Mouse (Mus musculus): ENCODE measurements around the gene Pigu. TPM values are rescaled to one million over a fixed set of nuclear protein-coding genes. Genes with fewer than 3 reads are reported as not detected.

Gene Pigu
- 47.7 and 52.8 TPM in 2 replicates for polyA plus RNA-seq (2015; fragmentation: Nextera tagmentation; extraction: Ambion mirVana)

DNA sequence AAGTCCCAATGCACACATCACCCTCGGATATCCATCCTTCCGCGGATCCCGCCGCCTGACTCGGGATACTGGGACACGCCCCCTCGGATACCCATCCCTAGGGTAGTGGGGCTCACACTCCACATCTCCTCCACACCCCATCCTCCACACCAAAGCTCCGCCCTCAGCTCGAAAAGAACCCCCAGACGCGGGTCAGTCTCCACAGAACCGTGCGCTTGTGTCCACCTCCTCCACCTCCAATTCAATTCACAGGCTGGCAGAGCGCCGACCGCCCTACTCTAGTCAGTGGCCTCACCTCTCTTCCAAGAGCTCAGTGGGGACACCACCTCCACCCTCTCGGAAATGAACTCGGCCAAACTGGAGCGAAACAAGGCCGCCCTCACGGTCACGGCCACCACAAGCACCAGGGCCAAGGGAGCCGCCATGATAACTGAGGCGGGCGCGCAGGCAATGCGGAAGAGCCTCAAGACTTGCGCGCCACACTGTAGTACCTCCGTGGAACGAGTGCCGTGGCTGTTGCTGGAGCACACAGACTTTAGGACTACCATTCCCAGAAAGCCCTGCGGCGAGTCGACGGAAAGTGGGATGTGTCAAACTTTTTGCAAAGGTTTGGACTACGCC, at the start of gene Pigu:
TSS of gene Pigu (minus strand) at position 460 of the 621 bp plus-strand sequence.
- Histone ChIP-seq H3K9ac (replicated peaks) (peak within 1 kb of the TSS; percentile 78), H3K4me2 (replicated peaks) (peak within 1 kb of the TSS; percentile 73), H3K36me3 (no peaks in the 10 kb centered on the region), H3K4me1 (peaks cover 18% of the 10 kb centered on the region), H3K9me3 (no peaks in the 10 kb centered on the region), H3K27ac (replicated peaks) (peak within 1 kb of the TSS; percentile 79), H3K4me3 (peak within 1 kb of the TSS; percentile 86), H3K27me3 (no peaks in the 10 kb centered on the region)
- under 1% methylated on average over 38 of the region's 38 CpGs for WGBS
- peak; percentile 99 for ATAC-seq (replicated peaks)

DNA sequence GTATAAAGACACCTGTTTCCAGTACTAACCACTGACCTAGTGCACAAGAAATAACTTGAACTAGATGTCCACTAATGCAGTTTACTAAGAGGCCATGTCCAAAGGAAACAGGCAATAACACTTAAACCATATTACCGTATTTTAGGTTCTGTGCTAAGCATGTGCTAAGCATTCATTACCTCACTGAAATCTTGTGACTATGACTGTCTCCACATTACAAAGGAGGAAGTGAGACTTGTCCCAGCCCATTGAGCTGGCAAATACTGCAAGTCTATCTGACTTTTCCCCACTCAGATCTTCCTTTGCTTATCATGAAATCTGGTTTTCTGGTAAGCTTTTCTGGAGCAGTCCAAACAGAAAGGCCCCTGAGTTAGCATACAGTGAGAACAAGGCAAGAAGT, 47.4 kb upstream of the Pigu start:
- H3K4me2 ChIP-seq (replicated peaks) = no peak overlapping the region
- H3K9me3 ChIP-seq = no peaks in the 10 kb centered on the region
- H3K4me3 ChIP-seq = no peak overlapping the region
- H3K4me1 ChIP-seq = no peaks in the 10 kb centered on the region
- H3K36me3 ChIP-seq = peaks cover 64% of the 10 kb centered on the region
- no peak overlapping the region for H3K9ac ChIP-seq (replicated peaks)
- no peaks in the 10 kb centered on the region for H3K27me3 ChIP-seq
- 98% methylated on average over 1 of the region's 1 CpGs for WGBS
- no peak for ATAC-seq (replicated peaks)
- no peak overlapping the region for H3K27ac ChIP-seq (replicated peaks)

GRCm38 (mm10) chr2:155401926-155402325, 44.7 kb upstream of the Pigu start:
- Histone ChIP-seq H3K27ac (replicated peaks) (no peak overlapping the region), H3K9me3 (no peaks in the 10 kb centered on the region), H3K4me2 (replicated peaks) (no peak overlapping the region), H3K27me3 (no peaks in the 10 kb centered on the region), H3K4me3 (no peak overlapping the region), H3K36me3 (peaks cover 63% of the 10 kb centered on the region), H3K4me1 (no peaks in the 10 kb centered on the region), H3K9ac (replicated peaks) (no peak overlapping the region)
- 94% methylated on average over 4 of the region's 4 CpGs for WGBS
- no peak for ATAC-seq (replicated peaks)

DNA sequence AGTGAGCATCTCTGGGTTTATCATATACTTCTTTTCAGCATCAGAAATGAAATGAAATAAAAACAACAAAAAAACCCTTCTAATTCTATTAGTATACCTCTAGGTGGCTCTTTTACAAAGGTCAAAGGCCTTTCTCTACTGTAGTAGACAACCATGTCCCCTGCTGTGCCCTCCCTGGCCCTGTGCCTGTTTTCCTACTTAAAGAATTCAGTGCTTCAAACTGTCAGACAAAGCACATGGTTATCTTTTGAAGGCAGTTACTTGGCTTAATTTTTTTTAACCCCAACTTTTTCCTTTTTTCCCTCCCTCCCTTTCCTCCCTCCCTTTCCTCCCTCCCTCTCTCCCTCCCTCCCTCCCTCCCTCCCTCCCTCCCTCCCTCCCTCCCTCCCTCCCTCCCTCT, 43.0 kb upstream of the Pigu start:
- H3K4me1 ChIP-seq = no peaks in the 10 kb centered on the region
- H3K4me3 ChIP-seq = no peak overlapping the region
- H3K9ac ChIP-seq (replicated peaks) = no peak overlapping the region
- no peak overlapping the region for H3K4me2 ChIP-seq (replicated peaks)
- H3K9me3 ChIP-seq = no peaks in the 10 kb centered on the region
- peaks cover 56% of the 10 kb centered on the region for H3K36me3 ChIP-seq
- ATAC-seq (replicated peaks) = no peak
- no peaks in the 10 kb centered on the region for H3K27me3 ChIP-seq
- no peak overlapping the region for H3K27ac ChIP-seq (replicated peaks)

DNA sequence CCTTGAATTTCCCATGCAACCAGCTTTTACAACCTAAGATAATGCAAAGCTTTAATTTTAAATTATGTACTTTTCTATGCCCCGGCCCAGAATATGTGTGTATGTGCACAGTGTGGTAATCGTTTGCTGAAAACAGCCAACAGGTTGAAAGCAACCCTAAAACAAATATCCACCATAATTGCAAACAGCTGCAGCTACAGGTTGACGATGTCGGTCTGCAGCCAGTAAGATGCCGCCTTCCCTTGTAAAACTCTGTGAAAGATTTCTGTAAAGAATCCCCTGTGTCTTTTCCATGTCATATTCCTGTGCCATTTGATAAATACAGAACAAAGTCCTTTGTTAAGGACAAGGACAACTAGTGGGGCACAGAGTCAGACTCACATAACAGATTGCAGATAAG, 37.4 kb upstream of the Pigu start:
- peaks cover 45% of the 10 kb centered on the region for H3K36me3 ChIP-seq
- no peak overlapping the region for H3K4me3 ChIP-seq
- H3K4me1 ChIP-seq = no peaks in the 10 kb centered on the region
- no peaks in the 10 kb centered on the region for H3K9me3 ChIP-seq
- no peak for ATAC-seq (replicated peaks)
- no peak overlapping the region for H3K9ac ChIP-seq (replicated peaks)
- WGBS = 87% methylated on average over 5 of the region's 5 CpGs
- H3K4me2 ChIP-seq (replicated peaks) = no peak overlapping the region
- no peaks in the 10 kb centered on the region for H3K27me3 ChIP-seq
- H3K27ac ChIP-seq (replicated peaks) = no peak overlapping the region

- ATAC-seq (replicated peaks) = no peak
- Histone ChIP-seq H3K4me2 (replicated peaks) (no peak overlapping the region), H3K9ac (replicated peaks) (no peak overlapping the region), H3K4me3 (no peak overlapping the region), H3K27ac (replicated peaks) (no peak overlapping the region), H3K27me3 (no peaks in the 10 kb centered on the region), H3K9me3 (no peaks in the 10 kb centered on the region), H3K36me3 (peaks cover 49% of the 10 kb centered on the region), H3K4me1 (peaks cover 32% of the 10 kb centered on the region)
- WGBS = 96% methylated on average over 2 of the region's 2 CpGs
Measured at GRCm38 (mm10) chr2:155388573-155388972, 31.3 kb upstream of the Pigu start.

- ATAC-seq (replicated peaks) = no peak
- Histone ChIP-seq H3K9ac (replicated peaks) (no peak overlapping the region), H3K36me3 (peaks cover 46% of the 10 kb centered on the region), H3K4me2 (replicated peaks) (no peak overlapping the region), H3K4me1 (peaks cover 44% of the 10 kb centered on the region), H3K27ac (replicated peaks) (no peak overlapping the region), H3K9me3 (no peaks in the 10 kb centered on the region), H3K27me3 (no peaks in the 10 kb centered on the region), H3K4me3 (no peak overlapping the region)
- WGBS = 61% methylated on average over 4 of the region's 4 CpGs
Measured at GRCm38 (mm10) chr2:155387052-155387451, 29.8 kb upstream of the Pigu start.

- H3K9ac ChIP-seq (replicated peaks) = 0 out of 2 replicates have a peak overlapping the region, but pooled peaks have one; percentile 23
- H3K4me2 ChIP-seq (replicated peaks) = peak overlapping the region; percentile 24
- H3K9me3 ChIP-seq = no peaks in the 10 kb centered on the region
- H3K36me3 ChIP-seq = peaks cover 46% of the 10 kb centered on the region
- H3K4me1 ChIP-seq = peaks cover 44% of the 10 kb centered on the region
- 10% methylated on average over 27 of the region's 27 CpGs for WGBS
- no peak overlapping the region for H3K4me3 ChIP-seq
- no peaks in the 10 kb centered on the region for H3K27me3 ChIP-seq
- no peak for ATAC-seq (replicated peaks)
- H3K27ac ChIP-seq (replicated peaks) = no peak overlapping the region
Measured at GRCm38 (mm10) chr2:155386534-155386899, 29.3 kb upstream of the Pigu start.

- WGBS = 50% methylated on average over 18 of the region's 18 CpGs
- H3K4me3 ChIP-seq = 0 out of 2 replicates have a peak overlapping the region, but pooled peaks have one; percentile 3
- H3K27me3 ChIP-seq = no peaks in the 10 kb centered on the region
- H3K36me3 ChIP-seq = peaks cover 43% of the 10 kb centered on the region
- peak overlapping the region; percentile 23; the same call in 1 of the 2 replicates for H3K9ac ChIP-seq (replicated peaks)
- peaks cover 46% of the 10 kb centered on the region for H3K4me1 ChIP-seq
- ATAC-seq (replicated peaks) = no peak
- H3K27ac ChIP-seq (replicated peaks) = no peak overlapping the region
- no peaks in the 10 kb centered on the region for H3K9me3 ChIP-seq
- peak overlapping the region; percentile 24 for H3K4me2 ChIP-seq (replicated peaks)
Measured at GRCm38 (mm10) chr2:155385731-155386533, 28.7 kb upstream of the Pigu start.

GRCm38 (mm10) chr2:155385090-155385489, 27.9 kb upstream of the Pigu start:
- Histone ChIP-seq H3K27ac (replicated peaks) (no peak overlapping the region), H3K9me3 (no peaks in the 10 kb centered on the region), H3K36me3 (peaks cover 40% of the 10 kb centered on the region), H3K4me3 (no peak overlapping the region), H3K4me1 (peaks cover 55% of the 10 kb centered on the region), H3K27me3 (no peaks in the 10 kb centered on the region), H3K9ac (replicated peaks) (no peak overlapping the region), H3K4me2 (replicated peaks) (no peak overlapping the region)
- WGBS = 26% methylated on average over 7 of the region's 7 CpGs
- ATAC-seq (replicated peaks) = no peak

DNA sequence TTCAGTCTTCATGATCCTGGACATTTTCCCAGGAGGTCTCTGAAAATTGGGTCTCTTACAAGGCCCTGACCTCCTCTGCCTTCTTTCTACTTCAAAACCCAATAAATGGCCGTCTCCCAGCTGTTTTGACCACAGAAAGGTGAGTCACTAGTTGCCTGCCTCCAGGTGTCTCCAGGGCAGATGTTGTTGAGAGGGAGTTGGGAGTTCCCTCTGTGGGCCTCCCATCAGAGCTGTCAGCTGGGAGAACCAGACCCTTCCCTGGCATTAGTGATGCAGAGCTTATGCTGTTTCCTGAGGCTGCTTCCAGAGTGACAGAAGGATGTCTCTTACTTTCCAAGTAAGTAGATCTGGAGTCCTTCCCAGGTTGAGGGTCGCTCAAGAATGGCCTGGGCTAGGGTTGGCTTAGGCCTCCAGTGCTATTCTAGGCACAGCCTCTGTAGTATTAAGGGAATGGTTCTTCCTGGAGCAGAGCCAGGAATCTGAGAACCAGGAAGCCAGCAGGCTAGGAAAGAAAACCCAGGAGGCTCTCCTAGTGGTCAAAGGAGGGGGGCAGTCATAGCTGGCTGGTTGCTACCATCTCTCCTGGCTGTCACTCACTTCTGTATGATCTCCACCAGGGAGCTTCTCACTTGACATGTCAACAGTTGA, 25.7 kb upstream of the Pigu start:
- H3K4me3 ChIP-seq = peak overlapping the region; percentile 93
- H3K4me1 ChIP-seq = peaks cover 56% of the 10 kb centered on the region
- H3K9me3 ChIP-seq = no peaks in the 10 kb centered on the region
- ATAC-seq (replicated peaks) = no peak
- H3K9ac ChIP-seq (replicated peaks) = peak overlapping the region; percentile 100; the same call in 1 of the 2 replicates
- peaks cover 21% of the 10 kb centered on the region for H3K36me3 ChIP-seq
- H3K27ac ChIP-seq (replicated peaks) = peak overlapping the region; percentile 100
- H3K27me3 ChIP-seq = no peaks in the 10 kb centered on the region
- 77% methylated on average over 2 of the region's 2 CpGs for WGBS
- H3K4me2 ChIP-seq (replicated peaks) = peak overlapping the region; percentile 83

DNA sequence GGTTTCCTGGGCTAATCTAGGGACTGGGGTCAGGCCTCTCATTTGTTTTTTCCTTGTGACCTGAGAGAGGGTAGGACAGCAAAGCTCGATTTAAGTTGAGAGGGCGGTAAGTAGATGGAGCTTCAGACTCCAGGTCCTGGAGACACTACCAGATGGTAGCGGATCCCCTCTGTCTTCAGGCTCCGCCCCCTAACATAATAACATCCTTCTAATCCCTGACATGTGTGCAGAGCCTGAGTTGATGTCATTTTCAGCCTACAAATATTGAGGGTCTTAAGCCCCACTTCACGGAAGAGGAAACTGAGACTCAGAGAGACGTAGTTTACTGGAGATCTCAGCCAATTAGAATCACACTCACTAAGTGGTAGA, 25.1 kb upstream of the Pigu start:
- whole genome bisulfite sequencing = 13% methylated on average over 6 of the region's 6 CpGs
- peak; percentile 31 for ATAC-seq (replicated peaks)
- Histone ChIP-seq H3K27me3 (no peaks in the 10 kb centered on the region), H3K4me2 (replicated peaks) (peak overlapping the region; percentile 83), H3K4me1 (peaks cover 56% of the 10 kb centered on the region), H3K4me3 (peak overlapping the region; percentile 93), H3K9ac (replicated peaks) (peak overlapping the region; percentile 100), H3K27ac (replicated peaks) (peak overlapping the region; percentile 100), H3K9me3 (no peaks in the 10 kb centered on the region), H3K36me3 (peaks cover 15% of the 10 kb centered on the region)

Data from forebrain, embryonic 15.5 days (tissue).